Mouse (Mus musculus): ENCODE results near the gene Ranbp1. TPM values are rescaled to one million over a fixed set of nuclear protein-coding genes. Genes with fewer than 3 reads are reported as not detected.

Ranbp1 gene
- polyA plus RNA-seq, 1 experiment from 2014 or later: 441 TPM

GRCm38 (mm10) chr16:18250828-18251790, 2.6 kb upstream of the Ranbp1 start:
- Histone ChIP-seq H3K27me3 (no peaks in the 10 kb centered on the region), H3K4me2 (replicated peaks) (peak overlapping the region; percentile 84), H3K36me3 (peaks cover 63% of the 10 kb centered on the region), H3K4me1 (peaks cover 36% of the 10 kb centered on the region), H3K9me3 (no peaks in the 10 kb centered on the region), H3K9ac (replicated peaks) (no peak overlapping the region), H3K4me3 (peak overlapping the region; percentile 60; the same call in 1 of the 2 replicates), H3K27ac (replicated peaks) (no peak overlapping the region)
- ATAC-seq (replicated peaks): no peak
- 66% methylated on average over 10 of the region's 10 CpGs for WGBS

- H3K9ac ChIP-seq (replicated peaks): peak overlapping the region; percentile 74
- WGBS: 49% methylated on average over 4 of the region's 4 CpGs
- peak overlapping the region; percentile 60 for H3K4me3 ChIP-seq
- peaks cover 36% of the 10 kb centered on the region for H3K4me1 ChIP-seq
- H3K9me3 ChIP-seq: no peaks in the 10 kb centered on the region
- H3K27me3 ChIP-seq: no peaks in the 10 kb centered on the region
- no peak for ATAC-seq (replicated peaks)
- peaks cover 63% of the 10 kb centered on the region for H3K36me3 ChIP-seq
- no peak overlapping the region for H3K27ac ChIP-seq (replicated peaks)
- H3K4me2 ChIP-seq (replicated peaks): peak overlapping the region; percentile 84
Measured at GRCm38 (mm10) chr16:18250231-18250630, 1.7 kb upstream of the Ranbp1 start.

- 9% methylated on average over 27 of the region's 27 CpGs for WGBS
- Histone ChIP-seq H3K4me1 (peaks cover 36% of the 10 kb centered on the region), H3K36me3 (peaks cover 63% of the 10 kb centered on the region), H3K4me3 (peak overlapping the region; percentile 60), H3K9ac (replicated peaks) (peak overlapping the region; percentile 74), H3K27me3 (no peaks in the 10 kb centered on the region), H3K4me2 (replicated peaks) (peak overlapping the region; percentile 84), H3K9me3 (no peaks in the 10 kb centered on the region), H3K27ac (replicated peaks) (peak overlapping the region; percentile 90)
- ATAC-seq (replicated peaks): peak; percentile 37
Measured at GRCm38 (mm10) chr16:18249364-18249967, 934 bp upstream of the Ranbp1 start.

- peak overlapping the region; percentile 60 for H3K4me3 ChIP-seq
- H3K4me1 ChIP-seq: peaks cover 36% of the 10 kb centered on the region
- H3K36me3 ChIP-seq: peaks cover 63% of the 10 kb centered on the region
- no peak; the same call in 1 of the 2 replicates for ATAC-seq (replicated peaks)
- peak overlapping the region; percentile 90 for H3K27ac ChIP-seq (replicated peaks)
- H3K27me3 ChIP-seq: no peaks in the 10 kb centered on the region
- peak overlapping the region; percentile 69 for H3K9ac ChIP-seq (replicated peaks)
- WGBS: under 1% methylated on average over 33 of the region's 33 CpGs
- H3K9me3 ChIP-seq: no peaks in the 10 kb centered on the region
- peak overlapping the region; percentile 84 for H3K4me2 ChIP-seq (replicated peaks)
Measured at GRCm38 (mm10) chr16:18247521-18248399, 772 bp downstream of the Ranbp1 start.

- Histone ChIP-seq H3K4me2 (replicated peaks) (no peak overlapping the region), H3K9me3 (no peaks in the 10 kb centered on the region), H3K27me3 (no peaks in the 10 kb centered on the region), H3K36me3 (peaks cover 88% of the 10 kb centered on the region), H3K4me3 (no peak overlapping the region), H3K27ac (replicated peaks) (no peak overlapping the region), H3K9ac (replicated peaks) (no peak overlapping the region), H3K4me1 (peaks cover 3% of the 10 kb centered on the region)
- WGBS: 90% methylated on average over 10 of the region's 10 CpGs
- no peak for ATAC-seq (replicated peaks)
Measured at GRCm38 (mm10) chr16:18241581-18241980, 7.0 kb downstream of the Ranbp1 start.

GRCm38 (mm10) chr16:18236676-18237501, 11.6 kb downstream of the Ranbp1 start:
- Histone ChIP-seq H3K27ac (replicated peaks) (0 out of 2 replicates have a peak overlapping the region, but pooled peaks have one; percentile 88), H3K4me3 (no peak overlapping the region), H3K27me3 (no peaks in the 10 kb centered on the region), H3K36me3 (peaks cover 41% of the 10 kb centered on the region), H3K4me2 (replicated peaks) (no peak overlapping the region), H3K4me1 (peaks cover 27% of the 10 kb centered on the region), H3K9ac (replicated peaks) (no peak overlapping the region), H3K9me3 (no peaks in the 10 kb centered on the region)
- 79% methylated on average over 7 of the region's 7 CpGs for WGBS
- ATAC-seq (replicated peaks): no peak

GRCm38 (mm10) chr16:18235389-18236065, 13.0 kb downstream of the Ranbp1 start:
- Histone ChIP-seq H3K4me3 (peak overlapping the region; percentile 96), H3K36me3 (peaks cover 27% of the 10 kb centered on the region), H3K27me3 (no peaks in the 10 kb centered on the region), H3K27ac (replicated peaks) (peak overlapping the region; percentile 88), H3K9me3 (no peaks in the 10 kb centered on the region), H3K4me1 (peaks cover 37% of the 10 kb centered on the region), H3K4me2 (replicated peaks) (peak overlapping the region; percentile 74), H3K9ac (replicated peaks) (peak overlapping the region; percentile 90)
- WGBS: 5% methylated on average over 19 of the region's 19 CpGs
- ATAC-seq (replicated peaks): peak; percentile 78

GRCm38 (mm10) chr16:18234671-18235388, 13.7 kb downstream of the Ranbp1 start, which contains the start of gene Zdhhc8:
Gene Zdhhc8 (minus strand): TSS chr16:18235136.
- WGBS: under 1% methylated on average over 64 of the region's 79 CpGs
- Histone ChIP-seq H3K36me3 (peaks cover 21% of the 10 kb centered on the region), H3K9me3 (no peaks in the 10 kb centered on the region), H3K4me1 (peaks cover 44% of the 10 kb centered on the region), H3K4me3 (peak within 1 kb of the TSS; percentile 96), H3K27me3 (no peaks in the 10 kb centered on the region), H3K4me2 (replicated peaks) (peak within 1 kb of the TSS; percentile 74), H3K9ac (replicated peaks) (peak within 1 kb of the TSS; percentile 90), H3K27ac (replicated peaks) (peak within 1 kb of the TSS; percentile 88)
- peak; percentile 89 for ATAC-seq (replicated peaks)

- Histone ChIP-seq H3K27ac (replicated peaks) (peak overlapping the region; percentile 88), H3K27me3 (no peaks in the 10 kb centered on the region), H3K4me2 (replicated peaks) (peak overlapping the region; percentile 74), H3K9ac (replicated peaks) (peak overlapping the region; percentile 90), H3K36me3 (peaks cover 15% of the 10 kb centered on the region), H3K4me1 (peaks cover 48% of the 10 kb centered on the region), H3K4me3 (peak overlapping the region; percentile 96), H3K9me3 (no peaks in the 10 kb centered on the region)
- ATAC-seq (replicated peaks): peak; percentile 28
- 19% methylated on average over 13 of the region's 13 CpGs for WGBS
Measured at GRCm38 (mm10) chr16:18233919-18234670, 14.4 kb downstream of the Ranbp1 start.
